Mouse (Mus musculus): ENCODE results near the gene Bbs4. TPM values are rescaled to one million over a fixed set of nuclear protein-coding genes. Genes with fewer than 3 reads are reported as not detected.

Gene Bbs4
- polyA plus RNA-seq, 1 experiment: 2.9 TPM

GRCm38 (mm10) chr9:59281871-59282682, 71.2 kb downstream of the Bbs4 start:
- Histone ChIP-seq H3K27ac (replicated peaks; ENCODE audit: low read depth, low read length) (no peak overlapping the region), H3K4me1 (ENCODE audit: control insufficient read depth, insufficient read depth, insufficient read length, low read length) (no peaks in the 10 kb centered on the region), H3K4me3 (ENCODE audit: insufficient read depth, low read depth, low read length) (peak overlapping the region; percentile 26; the same call in 1 of the 2 replicates)

- Histone ChIP-seq H3K4me1 (ENCODE audit: control insufficient read depth, insufficient read depth, insufficient read length, low read length) (no peaks in the 10 kb centered on the region), H3K27ac (replicated peaks; ENCODE audit: low read depth, low read length) (no peak overlapping the region), H3K4me3 (ENCODE audit: insufficient read depth, low read depth, low read length) (no peak overlapping the region)
Observed at GRCm38 (mm10) chr9:59280888-59281287, 72.4 kb downstream of the Bbs4 start.

GRCm38 (mm10) chr9:59278694-59279093, 74.6 kb downstream of the Bbs4 start:
- Histone ChIP-seq H3K27ac (replicated peaks; ENCODE audit: low read depth, low read length) (no peak overlapping the region), H3K4me3 (ENCODE audit: insufficient read depth, low read depth, low read length) (no peak overlapping the region), H3K4me1 (ENCODE audit: control insufficient read depth, insufficient read depth, insufficient read length, low read length) (no peaks in the 10 kb centered on the region)

- Histone ChIP-seq H3K4me1 (ENCODE audit: control insufficient read depth, insufficient read depth, insufficient read length, low read length) (no peaks in the 10 kb centered on the region), H3K27ac (replicated peaks; ENCODE audit: low read depth, low read length) (no peak overlapping the region), H3K4me3 (ENCODE audit: insufficient read depth, low read depth, low read length) (no peak overlapping the region)
Observed at GRCm38 (mm10) chr9:59278199-59278598, 75.1 kb downstream of the Bbs4 start.

GRCm38 (mm10) chr9:59274846-59275455, 78.4 kb downstream of the Bbs4 start:
- Histone ChIP-seq H3K4me3 (ENCODE audit: insufficient read depth, low read depth, low read length) (no peak overlapping the region), H3K4me1 (ENCODE audit: control insufficient read depth, insufficient read depth, insufficient read length, low read length) (no peaks in the 10 kb centered on the region), H3K27ac (replicated peaks; ENCODE audit: low read depth, low read length) (no peak overlapping the region)

DNA sequence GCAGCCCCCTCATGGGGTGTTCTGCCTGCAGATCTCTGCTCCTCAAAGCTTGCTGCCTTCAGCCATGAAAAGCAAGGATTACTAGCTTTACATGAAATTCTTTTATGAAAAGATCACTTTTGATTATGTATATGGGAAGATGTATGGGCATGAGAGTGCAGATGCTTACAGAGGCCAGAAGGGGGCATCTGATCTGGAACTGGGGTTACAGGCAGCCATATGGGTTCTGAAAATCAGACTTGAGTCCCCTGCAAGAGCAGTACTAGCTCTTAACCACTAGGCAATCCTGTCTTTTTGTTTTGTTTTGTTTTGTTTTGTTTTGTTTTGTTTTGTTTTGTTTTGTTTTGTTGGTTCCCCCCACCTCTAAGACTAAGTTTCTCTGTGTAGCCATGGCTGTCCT, 80.1 kb downstream of the Bbs4 start:
- Histone ChIP-seq H3K27ac (replicated peaks; ENCODE audit: low read depth, low read length) (no peak overlapping the region), H3K4me1 (ENCODE audit: control insufficient read depth, insufficient read depth, insufficient read length, low read length) (no peaks in the 10 kb centered on the region), H3K4me3 (ENCODE audit: insufficient read depth, low read depth, low read length) (no peak overlapping the region)

Other genes starting within 250 kb of the Bbs4 start
- 9.3 and 9.7 TPM in 2 replicates for gene Adpgk, start 62.0 kb downstream of the Bbs4 start, polyA plus RNA-seq (2012; ENCODE audit: insufficient read depth, insufficient read length, missing spikeins)
- gene Arih1, start 133.1 kb upstream of the Bbs4 start, polyA plus RNA-seq (2012; ENCODE audit: insufficient read depth, insufficient read length, missing spikeins): 38.9 and 39.7 TPM in 2 replicates
- gene Hexa, start 186.0 kb upstream of the Bbs4 start, polyA plus RNA-seq (2012; ENCODE audit: insufficient read depth, insufficient read length, missing spikeins): 34.3 and 45.5 TPM in 2 replicates
- gene Tmem202, start 186.3 kb upstream of the Bbs4 start, polyA plus RNA-seq (2012; ENCODE audit: insufficient read depth, insufficient read length, missing spikeins): not detected in 2 replicates
- not detected in 2 replicates for gene Celf6, start 224.4 kb upstream of the Bbs4 start, polyA plus RNA-seq (2012; ENCODE audit: insufficient read depth, insufficient read length, missing spikeins)